Mouse (Mus musculus): Measurements from ENCODE around the gene Gm20388.
A peak's percentile ranks its signal among the peaks of the same experiment; 100 is the strongest.

Gm20388 gene

GRCm38 (mm10) chr8:121371287-121371686 is 1460.6 kb downstream of the Gm20388 start:
- no peak for DNase-seq (ENCODE audit: low read depth, low spot score)

GRCm38 (mm10) chr8:121371911-121372638 is 1461.4 kb downstream of the Gm20388 start:
- DNase-seq (ENCODE audit: low read depth, low spot score) = no peak

GRCm38 (mm10) chr8:121372639-121372986 is 1462.0 kb downstream of the Gm20388 start:
- no peak for DNase-seq (ENCODE audit: low read depth, low spot score)

- peak; percentile 68 for DNase-seq (ENCODE audit: low read depth, low spot score)
Observed at GRCm38 (mm10) chr8:121374284-121374683, 1463.6 kb downstream of the Gm20388 start.

- DNase-seq (ENCODE audit: low read depth, low spot score) = peak; percentile 82
Observed at GRCm38 (mm10) chr8:121374777-121375176, 1464.1 kb downstream of the Gm20388 start.

- no peak for DNase-seq (ENCODE audit: low read depth, low spot score)
Observed at GRCm38 (mm10) chr8:121376116-121376950, 1465.7 kb downstream of the Gm20388 start.

- peak; percentile 30 for DNase-seq (ENCODE audit: low read depth, low spot score)
Observed at GRCm38 (mm10) chr8:121377680-121378079, 1467.0 kb downstream of the Gm20388 start.

GRCm38 (mm10) chr8:121379387-121379786 is 1468.7 kb downstream of the Gm20388 start:
- DNase-seq (ENCODE audit: low read depth, low spot score) = peak; percentile 82

GRCm38 (mm10) chr8:121382583-121383241 is 1472.1 kb downstream of the Gm20388 start:
- DNase-seq (ENCODE audit: low read depth, low spot score) = peak; percentile 96

- no peak for DNase-seq (ENCODE audit: low read depth, low spot score)
Observed at GRCm38 (mm10) chr8:121385540-121385939, 1474.9 kb downstream of the Gm20388 start.

- DNase-seq (ENCODE audit: low read depth, low spot score) = no peak
Observed at GRCm38 (mm10) chr8:121390608-121391007, 1480.0 kb downstream of the Gm20388 start.

- no peak for DNase-seq (ENCODE audit: low read depth, low spot score)
Observed at GRCm38 (mm10) chr8:121391254-121391653, 1480.6 kb downstream of the Gm20388 start.

GRCm38 (mm10) chr8:121391771-121392170 is 1481.1 kb downstream of the Gm20388 start:
- no peak for DNase-seq (ENCODE audit: low read depth, low spot score)

- no peak for DNase-seq (ENCODE audit: low read depth, low spot score)
Observed at GRCm38 (mm10) chr8:121392482-121392881, 1481.8 kb downstream of the Gm20388 start.

- peak; percentile 64 for DNase-seq (ENCODE audit: low read depth, low spot score)
Observed at GRCm38 (mm10) chr8:121393111-121393510, 1482.5 kb downstream of the Gm20388 start.

GRCm38 (mm10) chr8:121394686-121395085 is 1484.0 kb downstream of the Gm20388 start:
- DNase-seq (ENCODE audit: low read depth, low spot score) = no peak

GRCm38 (mm10) chr8:121395316-121395715 is 1484.7 kb downstream of the Gm20388 start:
- no peak for DNase-seq (ENCODE audit: low read depth, low spot score)

- no peak for DNase-seq (ENCODE audit: low read depth, low spot score)
Observed at GRCm38 (mm10) chr8:121396151-121396550, 1485.5 kb downstream of the Gm20388 start.

GRCm38 (mm10) chr8:121397201-121397698 is 1486.6 kb downstream of the Gm20388 start:
- no peak for DNase-seq (ENCODE audit: low read depth, low spot score)

GRCm38 (mm10) chr8:121398081-121398480 is 1487.4 kb downstream of the Gm20388 start:
- no peak for DNase-seq (ENCODE audit: low read depth, low spot score)

- no peak for DNase-seq (ENCODE audit: low read depth, low spot score)
Observed at GRCm38 (mm10) chr8:121398724-121399123, 1488.1 kb downstream of the Gm20388 start.

- no peak for DNase-seq (ENCODE audit: low read depth, low spot score)
Observed at GRCm38 (mm10) chr8:121399173-121399572, 1488.5 kb downstream of the Gm20388 start.

All from ES-CJ7 (cell line).